Mouse (Mus musculus) kidney, adult 2 months (tissue): ENCODE data around the gene Cdca7l.

Experiments
- CTCF ChIP-seq: fragments of 200-500 bp; conservative IDR thresholded peaks from 2 replicates; pipeline ENCODE4 v1.5.1; 2011; ENCODE audit warnings: low read depth, mild to moderate bottlenecking, control low read depth, low read length, moderate library complexity, mixed read lengths; ENCODE audit not compliant: insufficient read depth, insufficient read length
- POLR2A ChIP-seq: fragments of 200-500 bp; IDR thresholded peaks from one replicate; pipeline ENCODE4 v1.6.1; 2011; ENCODE audit warnings: low read depth, low read length, control low read depth

- TF ChIP-seq CTCF (no peak), POLR2A (no peak)
These were observed 57.2 kb downstream of the Cdca7l start for GRCm38 (mm10) chr12:117861249-117861648.
